Mouse (Mus musculus): ENCODE results near the gene Adgre5. TPM values are rescaled to one million over a fixed set of nuclear protein-coding genes. Genes with fewer than 3 reads are reported as not detected.

Adgre5 gene
- polyA plus RNA-seq, 1 experiment from 2014 or later, result 9.2 TPM

DNA sequence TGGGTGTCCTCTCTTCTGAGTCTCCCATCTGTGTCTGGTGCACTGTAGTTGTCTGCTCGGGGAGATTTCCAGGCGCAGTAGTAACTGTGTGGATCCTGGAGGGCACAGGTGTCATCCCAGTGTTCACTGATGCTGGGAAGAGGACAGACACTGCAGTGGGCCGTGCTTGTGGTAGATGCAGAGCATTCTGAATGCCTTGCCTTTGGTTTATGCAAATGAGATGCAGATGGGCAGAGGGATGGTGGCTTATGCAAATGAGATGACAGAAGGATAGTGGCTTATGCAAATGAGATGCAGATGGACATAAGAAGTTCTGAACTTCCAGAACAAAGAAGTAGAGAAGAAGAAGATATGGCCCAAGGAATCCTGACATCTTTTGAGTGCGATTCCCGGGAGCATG lies 9.2 kb downstream of the Adgre5 start:
- Histone ChIP-seq H3K36me3 (replicated peaks) (no peaks in the 10 kb centered on the region), H3K4me3 (no peak overlapping the region), H3K9me3 (0 out of 2 replicates have a peak, but pooled peaks cover 2% of the 10 kb centered on the region), H3K27ac (no peak overlapping the region), H3K4me1 (peaks cover 13% of the 10 kb centered on the region; the same call in 1 of the 2 replicates), H3K27me3 (ENCODE audit: poor library complexity, severe bottlenecking) (peaks cover 5% of the 10 kb centered on the region; the same call in 1 of the 2 replicates)
- WGBS, result 75% methylated on average over 5 of the region's 5 CpGs
- DNase-seq (ENCODE audit: extremely low spot score, low spot score), result no peak

DNA sequence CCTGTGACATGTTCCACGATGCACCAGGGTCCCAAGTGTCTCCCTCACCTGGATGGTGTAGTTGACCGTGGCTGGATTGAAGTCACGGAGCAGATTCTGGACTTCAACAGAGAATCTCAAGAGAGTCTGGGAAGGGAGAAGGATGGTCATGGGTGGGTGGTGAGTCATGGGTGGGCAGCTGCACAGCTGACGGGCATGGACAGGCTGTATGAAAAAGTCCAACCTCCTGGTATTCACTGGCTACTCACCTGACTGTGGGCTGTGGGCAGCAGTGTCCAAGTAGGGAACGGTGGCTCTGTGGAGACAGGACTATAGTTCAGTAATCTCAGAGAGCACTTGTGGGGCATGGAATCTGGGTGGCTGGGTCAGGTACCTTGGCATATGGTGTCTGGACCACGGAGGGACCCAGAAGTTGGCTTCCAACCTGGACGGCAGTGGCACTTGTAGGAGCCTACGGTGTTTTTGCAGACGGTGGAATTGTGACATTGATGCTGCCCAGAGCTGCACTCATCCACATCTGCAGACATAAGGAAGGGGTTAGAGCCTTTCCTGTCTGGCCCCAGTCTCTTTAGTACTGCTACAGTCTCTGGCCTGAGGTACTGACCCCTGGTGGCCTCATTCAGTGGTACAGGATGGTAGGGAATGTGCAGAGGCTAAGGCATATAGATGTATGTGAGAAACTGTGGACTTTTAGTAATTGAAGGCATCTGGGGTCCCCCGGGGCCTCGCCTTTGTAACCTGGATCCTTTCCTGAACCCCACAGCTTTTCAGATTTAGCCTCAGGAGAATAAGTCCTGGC lies 11.9 kb downstream of the Adgre5 start:
- no peak overlapping the region for H3K27ac ChIP-seq
- peaks cover 11% of the 10 kb centered on the region; the same call in 1 of the 2 replicates for H3K4me1 ChIP-seq
- H3K27me3 ChIP-seq (ENCODE audit: poor library complexity, severe bottlenecking), result peaks cover 3% of the 10 kb centered on the region; the same call in 1 of the 2 replicates
- no peaks in the 10 kb centered on the region for H3K9me3 ChIP-seq
- peaks cover 23% of the 10 kb centered on the region for H3K36me3 ChIP-seq (replicated peaks)
- DNase-seq (ENCODE audit: extremely low spot score, low spot score), result peak; percentile 37
- 82% methylated on average over 11 of the region's 11 CpGs for WGBS
- H3K4me3 ChIP-seq, result no peak overlapping the region

DNA sequence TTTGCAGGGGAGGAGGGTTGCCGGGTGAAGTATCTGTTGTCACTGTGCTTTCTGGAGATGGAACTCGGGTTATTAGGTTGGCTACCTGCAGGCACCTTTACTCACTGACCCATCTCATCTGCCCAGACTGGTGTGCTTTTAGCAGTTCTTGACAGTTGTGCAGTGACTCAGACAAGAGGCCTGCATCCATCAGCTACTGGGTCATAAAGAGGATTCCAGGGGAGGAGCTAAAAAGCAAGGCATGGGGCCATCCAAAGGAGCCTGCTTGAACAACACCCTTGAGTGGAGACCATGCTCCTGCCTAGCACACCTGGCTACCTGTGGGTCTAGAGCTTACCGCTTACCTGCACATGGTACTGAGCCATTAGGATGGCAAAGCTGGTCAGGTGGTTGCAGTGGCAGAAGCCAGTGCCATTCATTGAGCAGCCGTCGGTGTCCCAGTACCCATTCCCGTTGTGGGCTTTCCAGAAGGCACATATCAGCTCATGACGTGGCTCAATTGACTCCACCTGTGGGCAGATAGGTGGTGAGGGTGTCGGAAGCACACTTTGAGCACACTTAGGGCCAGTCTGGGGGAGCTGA lies 15.5 kb downstream of the Adgre5 start:
- H3K27ac ChIP-seq, result no peak overlapping the region
- 93% methylated on average over 8 of the region's 8 CpGs for WGBS
- no peak for DNase-seq (ENCODE audit: extremely low spot score, low spot score)
- no peaks in the 10 kb centered on the region for H3K9me3 ChIP-seq
- no peaks in the 10 kb centered on the region for H3K27me3 ChIP-seq (ENCODE audit: poor library complexity, severe bottlenecking)
- peaks cover 59% of the 10 kb centered on the region for H3K36me3 ChIP-seq (replicated peaks)
- no peak overlapping the region for H3K4me3 ChIP-seq
- H3K4me1 ChIP-seq, result peaks cover 9% of the 10 kb centered on the region; the same call in 1 of the 2 replicates

DNA sequence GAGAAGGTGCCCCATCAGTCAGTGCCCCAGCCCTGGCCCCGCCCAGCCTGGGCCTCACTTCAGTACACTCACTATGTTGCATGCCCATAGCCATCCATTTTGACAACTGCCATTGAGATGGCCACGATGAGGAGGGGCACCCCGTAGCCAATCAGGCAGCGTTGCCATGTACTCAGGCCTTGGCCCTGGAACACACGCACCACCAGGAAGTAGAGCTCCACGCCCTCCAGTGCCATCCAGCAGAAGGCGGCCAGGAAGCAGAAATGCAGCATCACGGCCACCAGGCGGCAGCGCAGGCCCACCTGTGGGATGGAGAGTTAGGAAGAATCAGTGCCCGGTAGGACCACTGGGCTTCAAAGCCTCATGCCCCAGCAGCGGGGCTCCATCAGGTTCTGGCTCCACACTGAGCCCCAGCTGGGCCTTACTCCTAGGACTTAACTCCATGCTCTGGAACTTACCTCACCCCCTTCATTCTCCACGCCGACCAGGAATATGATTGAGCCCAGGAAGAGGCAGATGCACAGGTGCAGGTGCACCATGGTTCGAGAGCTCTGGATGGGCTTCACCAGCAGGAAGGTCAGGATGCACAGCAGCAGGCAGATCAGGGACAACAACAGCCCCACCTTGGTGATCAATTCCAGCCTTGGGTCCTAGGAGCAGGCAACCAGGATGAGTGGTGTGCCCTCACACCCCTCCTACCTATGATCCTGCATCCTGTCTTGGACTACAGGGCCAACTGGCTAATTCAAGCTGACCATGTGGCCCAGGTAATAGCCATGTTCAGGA lies 16.2 kb downstream of the Adgre5 start:
- Histone ChIP-seq H3K36me3 (replicated peaks) (peaks cover 66% of the 10 kb centered on the region), H3K4me1 (peaks cover 9% of the 10 kb centered on the region; the same call in 1 of the 2 replicates), H3K4me3 (no peak overlapping the region), H3K9me3 (no peaks in the 10 kb centered on the region), H3K27me3 (ENCODE audit: poor library complexity, severe bottlenecking) (no peaks in the 10 kb centered on the region), H3K27ac (no peak overlapping the region)
- WGBS, result 52% methylated on average over 15 of the region's 15 CpGs
- peak; percentile 81 for DNase-seq (ENCODE audit: extremely low spot score, low spot score)

DNA sequence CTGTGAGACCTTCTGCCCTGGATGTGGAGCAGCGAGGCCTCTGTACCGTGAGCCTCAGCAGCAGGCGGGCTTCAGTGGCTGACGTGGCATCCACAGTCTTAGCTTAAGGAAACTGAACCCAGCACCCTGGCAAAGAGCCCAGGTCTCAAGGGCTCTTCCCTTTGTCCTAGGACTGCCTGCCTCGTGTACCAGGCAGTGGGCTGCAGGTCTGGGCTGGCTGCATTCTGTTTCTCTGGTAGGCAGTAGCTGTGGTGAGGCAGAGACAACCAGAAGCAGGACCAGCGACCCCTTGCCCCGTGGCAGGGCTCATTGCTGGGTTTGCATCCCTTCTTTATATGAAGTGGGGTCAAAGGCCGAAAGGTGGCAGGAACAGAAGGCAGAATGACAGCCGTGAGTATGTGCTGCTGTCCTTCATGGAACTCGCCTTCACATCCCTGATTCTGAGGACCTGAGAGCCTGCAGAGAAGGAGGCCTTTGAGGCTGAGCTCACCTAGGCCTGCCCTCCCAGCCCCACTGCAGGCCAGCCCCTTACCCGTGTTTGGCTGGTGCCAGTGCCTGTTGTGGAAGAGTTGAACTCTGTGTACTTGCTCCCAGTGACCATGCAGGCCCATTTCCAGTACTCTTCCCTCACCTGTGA lies 17.6 kb downstream of the Adgre5 start:
- Histone ChIP-seq H3K4me3 (no peak overlapping the region), H3K36me3 (replicated peaks) (peaks cover 77% of the 10 kb centered on the region), H3K9me3 (no peaks in the 10 kb centered on the region), H3K27me3 (ENCODE audit: poor library complexity, severe bottlenecking) (no peaks in the 10 kb centered on the region), H3K27ac (no peak overlapping the region), H3K4me1 (peaks cover under 1% of the 10 kb centered on the region; the same call in 1 of the 2 replicates)
- 90% methylated on average over 11 of the region's 11 CpGs for WGBS
- DNase-seq (ENCODE audit: extremely low spot score, low spot score), result no peak

DNA sequence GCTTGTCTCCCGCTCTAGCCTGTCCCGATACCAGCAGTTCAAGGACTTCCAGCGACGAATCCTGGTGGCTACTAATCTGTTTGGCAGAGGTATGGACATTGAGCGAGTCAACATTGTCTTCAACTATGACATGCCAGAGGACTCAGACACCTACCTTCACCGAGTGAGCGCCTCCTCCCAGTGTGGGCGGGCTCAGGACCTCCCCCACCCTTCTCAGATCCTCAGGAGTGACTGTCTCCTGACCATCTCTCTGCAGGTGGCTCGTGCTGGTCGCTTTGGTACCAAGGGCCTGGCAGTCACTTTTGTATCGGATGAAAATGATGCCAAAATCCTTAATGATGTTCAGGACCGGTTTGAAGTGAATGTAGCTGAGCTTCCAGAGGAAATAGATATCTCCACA lies 18.5 kb downstream of the Adgre5 start:
- Histone ChIP-seq H3K36me3 (replicated peaks) (peaks cover 77% of the 10 kb centered on the region), H3K9me3 (no peaks in the 10 kb centered on the region), H3K27me3 (ENCODE audit: poor library complexity, severe bottlenecking) (no peaks in the 10 kb centered on the region), H3K4me1 (0 out of 2 replicates have a peak, but pooled peaks cover 4% of the 10 kb centered on the region), H3K4me3 (no peak overlapping the region), H3K27ac (no peak overlapping the region)
- no peak for DNase-seq (ENCODE audit: extremely low spot score, low spot score)
- 91% methylated on average over 12 of the region's 12 CpGs for WGBS

DNA sequence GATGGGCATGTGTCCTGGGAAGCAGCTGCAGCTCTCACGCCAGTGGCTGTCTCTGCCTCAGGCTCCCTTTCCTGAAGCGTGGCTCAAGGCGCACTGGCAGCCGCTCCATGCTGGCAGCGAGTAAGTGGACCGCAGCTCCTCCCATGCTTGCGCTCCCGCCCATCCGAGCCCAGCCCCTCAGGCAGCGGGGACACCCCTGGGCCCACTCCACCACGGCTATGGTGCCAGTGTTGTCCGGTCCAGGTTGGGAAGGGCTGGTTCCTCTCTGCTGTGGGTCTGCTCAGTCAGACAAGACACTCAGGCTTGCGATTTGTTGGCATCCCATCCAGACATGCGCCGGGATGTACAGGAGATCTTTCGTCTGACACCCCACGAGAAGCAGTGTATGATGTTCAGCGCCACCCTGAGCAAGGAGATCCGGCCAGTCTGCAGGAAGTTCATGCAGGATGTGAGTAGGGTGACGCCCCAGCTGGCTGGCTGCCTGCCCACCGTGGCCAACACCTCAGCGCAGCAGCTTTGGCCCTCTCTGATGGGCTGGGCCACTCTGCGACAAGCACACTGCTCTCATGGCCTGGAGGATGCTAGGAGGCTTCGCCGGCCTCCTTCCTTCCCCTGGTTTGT lies 19.6 kb downstream of the Adgre5 start:
- DNase-seq (ENCODE audit: extremely low spot score, low spot score), result no peak
- Histone ChIP-seq H3K9me3 (no peaks in the 10 kb centered on the region), H3K4me1 (peaks cover 13% of the 10 kb centered on the region), H3K27me3 (ENCODE audit: poor library complexity, severe bottlenecking) (no peaks in the 10 kb centered on the region), H3K27ac (no peak overlapping the region), H3K36me3 (replicated peaks) (peaks cover 81% of the 10 kb centered on the region), H3K4me3 (no peak overlapping the region)
- WGBS, result 91% methylated on average over 25 of the region's 25 CpGs

DNA sequence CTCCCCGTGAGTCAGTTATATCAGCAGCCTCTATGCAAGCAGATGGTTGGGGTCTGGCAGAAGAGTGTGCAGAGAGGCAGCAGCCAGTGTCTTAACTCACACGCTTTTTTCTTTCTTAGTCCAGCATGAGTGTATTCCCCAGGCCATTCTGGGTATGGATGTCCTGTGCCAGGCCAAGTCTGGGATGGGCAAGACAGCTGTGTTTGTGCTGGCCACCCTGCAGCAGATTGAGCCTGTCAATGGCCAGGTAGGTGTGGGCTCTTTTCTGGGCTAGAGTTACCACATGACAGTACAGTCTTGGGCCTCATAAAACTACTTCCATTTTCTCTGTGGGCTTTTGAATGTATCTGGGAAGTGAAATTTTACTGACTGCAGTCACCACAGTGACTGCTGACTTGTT lies 21.4 kb downstream of the Adgre5 start:
- Histone ChIP-seq H3K36me3 (replicated peaks) (peaks cover 63% of the 10 kb centered on the region), H3K4me1 (peaks cover 22% of the 10 kb centered on the region), H3K4me3 (no peak overlapping the region), H3K27me3 (ENCODE audit: poor library complexity, severe bottlenecking) (no peaks in the 10 kb centered on the region), H3K27ac (no peak overlapping the region), H3K9me3 (no peaks in the 10 kb centered on the region)
- DNase-seq (ENCODE audit: extremely low spot score, low spot score), result no peak
- 87% methylated on average over 2 of the region's 2 CpGs for WGBS

DNA sequence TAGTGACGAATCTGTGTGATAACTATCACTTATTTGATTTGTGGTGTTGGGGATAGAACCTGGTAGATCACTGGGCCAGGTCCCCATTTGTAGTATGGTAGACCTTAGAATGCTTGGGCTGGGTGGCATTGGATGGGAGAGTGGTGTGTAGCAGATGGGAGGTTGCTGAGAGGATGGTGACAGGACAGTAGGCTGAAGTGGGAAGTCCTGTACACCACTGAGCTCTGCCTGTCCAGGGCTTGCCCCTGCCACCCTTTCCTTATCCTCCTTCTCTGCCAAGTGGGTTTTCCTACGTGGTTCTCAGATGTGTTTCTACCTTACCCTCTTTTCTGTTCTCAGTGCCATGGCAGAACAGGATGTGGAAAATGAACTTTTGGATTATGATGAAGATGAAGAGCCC lies 22.1 kb downstream of the Adgre5 start:
- Histone ChIP-seq H3K9me3 (no peaks in the 10 kb centered on the region), H3K4me3 (no peak overlapping the region), H3K27me3 (ENCODE audit: poor library complexity, severe bottlenecking) (no peaks in the 10 kb centered on the region), H3K27ac (no peak overlapping the region), H3K4me1 (peaks cover 23% of the 10 kb centered on the region), H3K36me3 (replicated peaks) (peaks cover 57% of the 10 kb centered on the region)
- WGBS, result 91% methylated on average over 2 of the region's 2 CpGs
- DNase-seq (ENCODE audit: extremely low spot score, low spot score), result no peak

DNA sequence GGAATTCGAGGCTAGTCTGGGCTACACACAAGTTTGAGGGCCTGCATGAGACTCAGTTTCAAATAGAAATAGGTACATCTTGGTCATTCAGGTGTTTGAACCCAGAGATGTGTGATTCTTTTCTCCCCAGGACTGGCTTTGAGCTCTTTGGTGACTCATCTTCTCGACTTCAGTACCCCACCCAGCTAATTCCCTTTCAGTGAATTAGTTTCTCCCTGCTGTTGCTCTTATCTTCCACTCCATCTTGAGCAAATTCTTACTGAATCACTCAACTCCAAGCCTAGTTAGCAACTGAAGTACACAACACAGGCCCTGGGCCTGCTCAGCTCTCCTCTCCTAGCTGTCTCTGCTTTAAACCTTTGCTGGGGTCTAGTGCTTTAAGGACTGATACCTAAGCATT lies 24.6 kb downstream of the Adgre5 start:
- Histone ChIP-seq H3K36me3 (replicated peaks) (peaks cover 32% of the 10 kb centered on the region), H3K4me3 (peak overlapping the region; percentile 98), H3K9me3 (no peaks in the 10 kb centered on the region), H3K4me1 (peaks cover 23% of the 10 kb centered on the region), H3K27ac (no peak overlapping the region), H3K27me3 (ENCODE audit: poor library complexity, severe bottlenecking) (no peaks in the 10 kb centered on the region)
- no peak for DNase-seq (ENCODE audit: extremely low spot score, low spot score)
- 75% methylated on average over 2 of the region's 2 CpGs for WGBS

DNA sequence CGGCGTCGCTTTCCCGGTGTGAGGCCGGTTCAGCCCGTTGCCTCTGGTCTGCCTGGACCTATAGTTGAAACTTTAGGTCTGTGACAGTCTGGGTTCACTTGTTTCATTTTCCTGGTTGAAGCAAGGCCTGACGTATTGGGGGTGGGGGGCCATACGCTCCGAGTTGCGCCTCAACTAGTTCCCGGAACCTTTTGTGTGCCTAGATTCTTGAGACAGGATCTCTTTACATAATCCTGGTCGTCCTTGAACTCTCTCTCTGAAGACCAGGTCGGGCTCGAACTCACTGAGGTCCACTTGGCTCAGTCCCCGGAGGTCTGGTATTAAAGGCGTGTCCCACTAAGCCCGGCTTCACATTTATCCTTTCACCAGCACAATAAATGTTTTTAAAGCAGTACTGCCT lies 25.4 kb downstream of the Adgre5 start:
- H3K9me3 ChIP-seq, result no peaks in the 10 kb centered on the region
- peak overlapping the region; percentile 99 for H3K27ac ChIP-seq
- WGBS, result 1% methylated on average over 17 of the region's 17 CpGs
- H3K36me3 ChIP-seq (replicated peaks), result peaks cover 24% of the 10 kb centered on the region
- H3K4me3 ChIP-seq, result peak overlapping the region; percentile 98
- no peak for DNase-seq (ENCODE audit: extremely low spot score, low spot score)
- H3K4me1 ChIP-seq, result peaks cover 23% of the 10 kb centered on the region
- no peaks in the 10 kb centered on the region for H3K27me3 ChIP-seq (ENCODE audit: poor library complexity, severe bottlenecking)

Measured in forebrain, embryonic 10.5 days (tissue).